Mouse (Mus musculus): ENCODE measurements at regions not wholly inside any gene's neighbourhood (a gene's known extent, or its start where the extent isn't known, plus 50 kb on each side); places are given as distances from the start of the nearest gene placed in this dataset.
A peak's percentile ranks its signal among the peaks of the same experiment; 100 is the strongest.

GRCm38 (mm10) chr8:82702044-82702443 is 71.9 kb downstream of the Zfp330 start:
- DNase-seq (ENCODE audit: low read depth, low spot score): no peak

GRCm38 (mm10) chr8:82700471-82700870 is 73.5 kb downstream of the Zfp330 start:
- DNase-seq (ENCODE audit: low read depth, low spot score): no peak

- no peak for DNase-seq (ENCODE audit: low read depth, low spot score)
Measured at GRCm38 (mm10) chr8:82699221-82699620, 74.7 kb downstream of the Zfp330 start.

GRCm38 (mm10) chr8:82698071-82698470 is 75.9 kb downstream of the Zfp330 start:
- DNase-seq (ENCODE audit: low read depth, low spot score): no peak

GRCm38 (mm10) chr8:82693086-82693485 is 80.9 kb downstream of the Zfp330 start:
- DNase-seq (ENCODE audit: low read depth, low spot score): no peak

GRCm38 (mm10) chr8:82689322-82689721 is 84.6 kb downstream of the Zfp330 start:
- DNase-seq (ENCODE audit: low read depth, low spot score): peak; percentile 25

- no peak for DNase-seq (ENCODE audit: low read depth, low spot score)
Measured at GRCm38 (mm10) chr8:82685966-82686365, 88.0 kb downstream of the Zfp330 start.

GRCm38 (mm10) chr8:82678793-82679192 is 95.2 kb downstream of the Zfp330 start:
- no peak for DNase-seq (ENCODE audit: low read depth, low spot score)

GRCm38 (mm10) chr8:82677781-82678180 is 96.2 kb downstream of the Zfp330 start:
- no peak for DNase-seq (ENCODE audit: low read depth, low spot score)

- DNase-seq (ENCODE audit: low read depth, low spot score): no peak
Measured at GRCm38 (mm10) chr8:82669241-82669640, 104.7 kb downstream of the Zfp330 start.

- DNase-seq (ENCODE audit: low read depth, low spot score): no peak
Measured at GRCm38 (mm10) chr8:82665131-82665530, 108.8 kb downstream of the Zfp330 start.

GRCm38 (mm10) chr8:82640502-82640901 is 133.5 kb downstream of the Zfp330 start:
- DNase-seq (ENCODE audit: low read depth, low spot score): no peak

- no peak for DNase-seq (ENCODE audit: low read depth, low spot score)
Measured at GRCm38 (mm10) chr8:82630486-82630885, 143.5 kb downstream of the Zfp330 start.

GRCm38 (mm10) chr8:82623791-82624431 is 150.0 kb downstream of the Zfp330 start:
- DNase-seq (ENCODE audit: low read depth, low spot score): no peak

- DNase-seq (ENCODE audit: low read depth, low spot score): no peak
Measured at GRCm38 (mm10) chr8:82618668-82619067, 155.3 kb downstream of the Zfp330 start.

GRCm38 (mm10) chr8:82601556-82601955 is 172.4 kb downstream of the Zfp330 start:
- no peak for DNase-seq (ENCODE audit: low read depth, low spot score)

- no peak for DNase-seq (ENCODE audit: low read depth, low spot score)
Measured at GRCm38 (mm10) chr8:82573434-82573833, 170.4 kb upstream of the Il15 start.

- no peak for DNase-seq (ENCODE audit: low read depth, low spot score)
Measured at GRCm38 (mm10) chr8:82538121-82538520, 135.1 kb upstream of the Il15 start.

GRCm38 (mm10) chr8:82529153-82529552 is 126.1 kb upstream of the Il15 start:
- no peak for DNase-seq (ENCODE audit: low read depth, low spot score)

GRCm38 (mm10) chr8:82523866-82524265 is 120.8 kb upstream of the Il15 start:
- DNase-seq (ENCODE audit: low read depth, low spot score): no peak

- DNase-seq (ENCODE audit: low read depth, low spot score): no peak
Measured at GRCm38 (mm10) chr8:82498496-82498895, 95.5 kb upstream of the Il15 start.

GRCm38 (mm10) chr8:82477856-82478255 is 74.8 kb upstream of the Il15 start:
- no peak for DNase-seq (ENCODE audit: low read depth, low spot score)

GRCm38 (mm10) chr8:82477426-82477769 is 74.4 kb upstream of the Il15 start:
- DNase-seq (ENCODE audit: low read depth, low spot score): no peak

Data from R1 (cell line).